Mouse (Mus musculus): Measurements from ENCODE around the gene Gm26741.

- TF ChIP-seq CTCF (IDR thresholded peaks at IDR 0.05; ENCODE audit: low read depth): no peak
- TF ChIP-seq EP300 (IDR thresholded peaks at IDR 0.05; ENCODE audit: low read depth): peak; percentile 79
Measured at GRCm38 (mm10) chr10:52309196-52309595, 49.4 kb upstream of the Gm26741 start.

Measured in liver, postnatal 0 days (tissue).